Mouse (Mus musculus): ENCODE measurements at regions not wholly inside any gene's neighbourhood (a gene's known extent, or its start where the extent isn't known, plus 50 kb on each side); places are given as distances from the start of the nearest gene placed in this dataset.

DNA sequence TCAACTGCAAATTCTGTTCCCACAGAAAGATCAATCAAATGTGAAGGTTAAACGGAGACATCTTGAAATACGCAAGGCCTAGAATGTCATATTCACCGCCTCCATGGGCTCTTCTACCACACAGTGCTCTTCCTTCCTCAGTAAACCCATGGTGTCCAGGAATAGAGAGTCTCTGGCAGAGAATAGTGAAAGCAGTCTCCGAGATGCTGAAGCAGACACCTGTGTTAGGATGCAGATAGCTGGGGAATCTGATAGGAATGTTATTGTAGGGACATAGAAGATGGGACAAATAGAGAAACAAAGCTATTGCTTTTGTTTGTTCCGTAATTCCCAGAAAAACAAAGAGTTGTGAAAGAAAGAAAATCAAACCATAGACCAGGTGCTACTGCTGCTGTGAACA, 328.5 kb downstream of the Cd83 start:
- no peaks in the 10 kb centered on the region for H3K36me3 ChIP-seq (ENCODE audit: control insufficient read depth, insufficient read depth, low read length)
- no peak overlapping the region for H3K27ac ChIP-seq (ENCODE audit: low read depth, low read length)
- H3K4me1 ChIP-seq (ENCODE audit: control insufficient read depth, insufficient read depth, low read depth, low read length), result 0 out of 2 replicates have a peak, but pooled peaks cover 2% of the 10 kb centered on the region
- no peak overlapping the region for H3K4me3 ChIP-seq (ENCODE audit: low read length)
- 88% methylated on average over 5 of the region's 5 CpGs for WGBS
- ATAC-seq, result no peak
- H3K27me3 ChIP-seq (replicated peaks; ENCODE audit: control insufficient read depth, insufficient read depth, low read length), result no peaks in the 10 kb centered on the region
- no peak overlapping the region for H3K9ac ChIP-seq (ENCODE audit: low read depth, low read length)
- H3K9me3 ChIP-seq (ENCODE audit: control insufficient read depth, low read length), result no peaks in the 10 kb centered on the region
- no peak overlapping the region for H3K4me2 ChIP-seq (ENCODE audit: low read length)

DNA sequence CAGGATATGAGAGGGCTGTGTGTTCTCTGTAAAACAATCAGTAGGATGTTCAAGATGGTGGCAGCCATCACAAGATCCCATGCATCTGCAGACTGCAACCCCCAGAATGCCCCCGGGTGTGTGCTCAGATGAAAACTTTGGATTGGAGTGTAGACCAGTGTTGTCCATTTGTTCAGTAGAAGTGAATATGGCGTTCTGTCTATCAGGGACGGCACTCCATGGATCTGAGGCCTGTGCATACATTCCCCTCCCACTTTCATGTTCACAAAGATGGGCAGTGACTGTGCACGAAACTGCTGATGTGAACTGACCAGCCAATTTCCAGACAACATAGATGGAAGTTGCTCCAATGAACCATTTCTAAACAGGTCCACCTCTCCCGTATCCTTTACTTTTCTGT, 330.3 kb downstream of the Cd83 start:
- Histone ChIP-seq H3K9ac (ENCODE audit: low read depth, low read length) (no peak overlapping the region), H3K4me2 (ENCODE audit: low read length) (no peak overlapping the region), H3K36me3 (ENCODE audit: control insufficient read depth, insufficient read depth, low read length) (no peaks in the 10 kb centered on the region), H3K27ac (ENCODE audit: low read depth, low read length) (no peak overlapping the region), H3K4me1 (ENCODE audit: control insufficient read depth, insufficient read depth, low read depth, low read length) (no peaks in the 10 kb centered on the region), H3K9me3 (ENCODE audit: control insufficient read depth, low read length) (no peaks in the 10 kb centered on the region), H3K27me3 (replicated peaks; ENCODE audit: control insufficient read depth, insufficient read depth, low read length) (no peaks in the 10 kb centered on the region), H3K4me3 (ENCODE audit: low read length) (no peak overlapping the region)
- WGBS, result 86% methylated on average over 5 of the region's 5 CpGs
- no peak for ATAC-seq

DNA sequence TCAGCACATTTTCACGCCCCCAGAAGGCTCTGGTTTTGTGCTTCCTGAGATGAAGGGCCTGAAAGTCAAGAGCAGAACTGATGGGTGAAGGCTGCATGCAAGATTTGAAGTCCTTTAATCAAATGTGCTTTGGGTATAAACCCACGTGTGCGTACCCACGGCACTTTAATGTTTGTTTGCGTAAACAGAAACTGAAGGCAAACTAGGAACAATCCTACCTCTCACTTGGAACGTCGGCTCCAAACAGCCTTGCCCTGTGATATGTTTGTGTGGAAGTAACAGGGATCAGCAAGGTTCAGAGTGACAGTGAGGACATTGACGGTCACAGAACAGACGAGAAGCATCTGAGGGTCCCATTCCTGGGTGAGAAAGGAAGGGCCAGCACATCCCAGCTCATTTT, 333.3 kb downstream of the Cd83 start:
- Histone ChIP-seq H3K27me3 (replicated peaks; ENCODE audit: control insufficient read depth, insufficient read depth, low read length) (no peaks in the 10 kb centered on the region), H3K27ac (ENCODE audit: low read depth, low read length) (no peak overlapping the region), H3K4me3 (ENCODE audit: low read length) (no peak overlapping the region), H3K4me1 (ENCODE audit: control insufficient read depth, insufficient read depth, low read depth, low read length) (no peaks in the 10 kb centered on the region), H3K36me3 (ENCODE audit: control insufficient read depth, insufficient read depth, low read length) (no peaks in the 10 kb centered on the region), H3K9me3 (ENCODE audit: control insufficient read depth, low read length) (no peaks in the 10 kb centered on the region), H3K9ac (ENCODE audit: low read depth, low read length) (no peak overlapping the region), H3K4me2 (ENCODE audit: low read length) (no peak overlapping the region)
- WGBS, result 84% methylated on average over 9 of the region's 9 CpGs
- ATAC-seq, result no peak

DNA sequence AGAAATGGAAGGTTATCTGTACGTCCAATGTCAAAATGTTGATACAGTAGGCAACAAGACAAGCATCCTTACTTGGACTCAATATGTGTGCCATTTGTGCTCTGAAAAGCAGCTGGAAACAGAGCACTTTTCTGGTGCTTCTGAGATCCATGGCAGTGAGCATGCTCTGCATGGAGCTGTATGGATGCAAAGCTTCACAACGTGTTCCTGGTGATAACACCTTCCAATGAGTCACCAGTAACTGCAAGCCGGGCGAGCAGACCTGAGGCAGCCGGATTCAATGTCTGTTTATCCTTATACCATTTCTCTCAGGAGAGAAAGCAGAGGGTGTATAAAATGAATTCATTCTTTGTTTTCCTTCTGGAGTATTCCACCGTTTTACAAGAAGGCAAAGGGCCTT, 334.3 kb downstream of the Cd83 start:
- 89% methylated on average over 6 of the region's 6 CpGs for WGBS
- Histone ChIP-seq H3K9me3 (ENCODE audit: control insufficient read depth, low read length) (no peaks in the 10 kb centered on the region), H3K36me3 (ENCODE audit: control insufficient read depth, insufficient read depth, low read length) (no peaks in the 10 kb centered on the region), H3K4me1 (ENCODE audit: control insufficient read depth, insufficient read depth, low read depth, low read length) (no peaks in the 10 kb centered on the region), H3K27me3 (replicated peaks; ENCODE audit: control insufficient read depth, insufficient read depth, low read length) (no peaks in the 10 kb centered on the region), H3K9ac (ENCODE audit: low read depth, low read length) (no peak overlapping the region), H3K4me2 (ENCODE audit: low read length) (no peak overlapping the region), H3K4me3 (ENCODE audit: low read length) (no peak overlapping the region), H3K27ac (ENCODE audit: low read depth, low read length) (no peak overlapping the region)
- ATAC-seq, result no peak

DNA sequence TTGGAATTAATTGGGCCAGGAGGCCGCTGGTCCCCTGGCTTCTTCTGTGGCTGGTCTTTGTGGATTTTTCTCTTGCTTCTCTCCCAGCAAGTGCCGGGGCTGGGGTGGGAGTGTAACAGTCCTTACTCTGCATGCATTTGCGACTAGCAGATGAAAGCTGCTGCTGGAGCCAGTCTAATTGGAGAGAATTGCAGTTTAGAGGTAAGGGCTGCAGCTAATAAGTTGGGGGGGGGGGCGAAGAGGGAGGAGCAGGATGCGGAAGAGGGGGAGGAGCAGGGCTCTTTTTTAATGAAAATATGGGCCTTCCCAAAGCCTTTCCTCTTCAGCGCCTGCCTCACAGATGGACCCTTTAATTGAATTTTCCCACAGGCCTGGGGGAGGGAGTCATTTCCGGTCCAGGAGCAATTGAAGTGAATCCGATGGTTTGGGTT, 336.7 kb downstream of the Cd83 start:
- H3K36me3 ChIP-seq (ENCODE audit: control insufficient read depth, insufficient read depth, low read length), result no peaks in the 10 kb centered on the region
- H3K4me2 ChIP-seq (ENCODE audit: low read length), result no peak overlapping the region
- no peak overlapping the region for H3K27ac ChIP-seq (ENCODE audit: low read depth, low read length)
- H3K4me1 ChIP-seq (ENCODE audit: control insufficient read depth, insufficient read depth, low read depth, low read length), result 0 out of 2 replicates have a peak, but pooled peaks cover under 1% of the 10 kb centered on the region
- ATAC-seq, result peak; percentile 63; the same call in 1 of the 2 replicates
- no peaks in the 10 kb centered on the region for H3K9me3 ChIP-seq (ENCODE audit: control insufficient read depth, low read length)
- no peak overlapping the region for H3K4me3 ChIP-seq (ENCODE audit: low read length)
- WGBS, result 22% methylated on average over 6 of the region's 8 CpGs
- no peaks in the 10 kb centered on the region for H3K27me3 ChIP-seq (replicated peaks; ENCODE audit: control insufficient read depth, insufficient read depth, low read length)
- H3K9ac ChIP-seq (ENCODE audit: low read depth, low read length), result no peak overlapping the region; the same call in 1 of the 2 replicates

- no peak overlapping the region for H3K27ac ChIP-seq (ENCODE audit: low read depth, low read length)
- ATAC-seq, result no peak
These were observed 337.4 kb downstream of the Cd83 start for GRCm38 (mm10) chr13:44121932-44122331.

GRCm38 (mm10) chr13:44126198-44126597, 341.6 kb downstream of the Cd83 start:
- no peak for ATAC-seq
- H3K36me3 ChIP-seq (ENCODE audit: control insufficient read depth, insufficient read depth, low read length), result no peaks in the 10 kb centered on the region
- 37% methylated on average over 10 of the region's 10 CpGs for WGBS
- no peaks in the 10 kb centered on the region for H3K27me3 ChIP-seq (replicated peaks; ENCODE audit: control insufficient read depth, insufficient read depth, low read length)
- no peak overlapping the region for H3K27ac ChIP-seq (ENCODE audit: low read depth, low read length)
- H3K9me3 ChIP-seq (ENCODE audit: control insufficient read depth, low read length), result no peaks in the 10 kb centered on the region
- H3K9ac ChIP-seq (ENCODE audit: low read depth, low read length), result no peak overlapping the region
- H3K4me2 ChIP-seq (ENCODE audit: low read length), result no peak overlapping the region
- H3K4me1 ChIP-seq (ENCODE audit: control insufficient read depth, insufficient read depth, low read depth, low read length), result 0 out of 2 replicates have a peak, but pooled peaks cover 3% of the 10 kb centered on the region
- no peak overlapping the region for H3K4me3 ChIP-seq (ENCODE audit: low read length)

More at GRCm38 (mm10) chr13:44121932-44122331, 337.4 kb downstream of the Cd83 start:
- H3K4me2 ChIP-seq (ENCODE audit: low read length), result no peak overlapping the region
- H3K4me3 ChIP-seq (ENCODE audit: low read length), result no peak overlapping the region
- no peak overlapping the region for H3K9ac ChIP-seq (ENCODE audit: low read depth, low read length)
- 0 out of 2 replicates have a peak, but pooled peaks cover 3% of the 10 kb centered on the region for H3K4me1 ChIP-seq (ENCODE audit: control insufficient read depth, insufficient read depth, low read depth, low read length)
- H3K9me3 ChIP-seq (ENCODE audit: control insufficient read depth, low read length), result no peaks in the 10 kb centered on the region
- no peaks in the 10 kb centered on the region for H3K27me3 ChIP-seq (replicated peaks; ENCODE audit: control insufficient read depth, insufficient read depth, low read length)
- H3K36me3 ChIP-seq (ENCODE audit: control insufficient read depth, insufficient read depth, low read length), result no peaks in the 10 kb centered on the region
- 68% methylated on average over 7 of the region's 7 CpGs for WGBS

DNA sequence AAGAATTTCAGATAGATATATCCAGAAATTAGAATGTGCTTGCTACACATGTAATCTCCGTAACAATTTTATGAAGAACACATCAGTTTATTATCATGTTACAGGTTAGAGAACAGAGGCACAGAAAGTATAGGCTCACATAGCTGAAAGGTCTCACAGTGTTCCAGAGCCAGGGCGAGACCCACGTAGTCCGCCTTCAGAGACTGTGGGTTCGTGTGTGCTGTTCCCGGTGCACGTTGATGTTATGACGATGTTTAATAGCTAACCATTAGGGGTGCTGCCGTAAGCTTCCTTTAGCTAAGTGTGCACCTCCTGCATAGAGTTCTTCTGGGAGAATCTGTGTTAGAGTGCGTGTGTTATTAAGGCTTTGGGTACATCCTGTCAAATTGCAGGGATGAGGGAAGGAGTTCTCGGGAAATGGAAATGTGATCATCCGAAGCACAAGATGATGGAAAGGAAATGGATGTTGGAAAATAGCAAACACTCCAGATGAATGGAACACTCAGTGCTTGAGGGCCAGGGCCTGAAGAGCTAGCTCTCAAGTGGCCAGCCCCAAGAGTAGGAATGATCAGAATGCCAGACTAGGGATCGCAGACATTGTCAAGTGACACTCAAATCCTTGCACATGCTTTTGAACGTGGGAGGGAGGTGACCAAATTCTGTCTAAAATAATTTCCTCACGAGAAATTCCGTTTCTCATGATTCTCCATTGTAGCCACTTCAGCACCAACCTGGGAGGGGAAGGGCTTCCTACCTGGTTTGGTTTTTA, 344.1 kb downstream of the Cd83 start:
- H3K27me3 ChIP-seq (replicated peaks; ENCODE audit: control insufficient read depth, insufficient read depth, low read length), result no peaks in the 10 kb centered on the region
- H3K4me2 ChIP-seq (ENCODE audit: low read length), result no peak overlapping the region
- no peaks in the 10 kb centered on the region for H3K36me3 ChIP-seq (ENCODE audit: control insufficient read depth, insufficient read depth, low read length)
- H3K4me1 ChIP-seq (ENCODE audit: control insufficient read depth, insufficient read depth, low read depth, low read length), result 0 out of 2 replicates have a peak, but pooled peaks cover 3% of the 10 kb centered on the region
- ATAC-seq, result no peak
- 93% methylated on average over 16 of the region's 16 CpGs for WGBS
- no peak overlapping the region for H3K27ac ChIP-seq (ENCODE audit: low read depth, low read length)
- no peaks in the 10 kb centered on the region for H3K9me3 ChIP-seq (ENCODE audit: control insufficient read depth, low read length)
- H3K4me3 ChIP-seq (ENCODE audit: low read length), result no peak overlapping the region
- H3K9ac ChIP-seq (ENCODE audit: low read depth, low read length), result no peak overlapping the region

DNA sequence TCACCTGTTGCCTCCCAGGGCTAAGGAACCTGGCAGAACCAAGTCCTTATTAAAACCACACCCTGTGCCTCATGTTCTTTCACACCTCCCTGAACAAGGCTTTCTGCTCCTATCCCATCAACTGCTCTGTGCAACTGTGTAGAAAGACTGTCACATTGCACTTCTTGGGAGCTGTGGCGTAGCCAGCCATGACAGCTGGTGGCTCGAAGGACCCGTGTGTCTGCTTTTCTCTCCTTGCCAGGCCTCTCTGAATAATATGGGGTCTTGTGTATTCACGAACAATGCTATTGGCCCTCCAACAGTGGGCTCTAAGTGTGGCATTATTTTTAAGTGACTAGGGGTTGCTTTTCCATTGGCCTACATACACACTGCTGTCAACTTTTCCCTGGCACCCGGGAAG, 347.3 kb downstream of the Cd83 start:
- no peak overlapping the region for H3K9ac ChIP-seq (ENCODE audit: low read depth, low read length)
- no peaks in the 10 kb centered on the region for H3K4me1 ChIP-seq (ENCODE audit: control insufficient read depth, insufficient read depth, low read depth, low read length)
- H3K36me3 ChIP-seq (ENCODE audit: control insufficient read depth, insufficient read depth, low read length), result no peaks in the 10 kb centered on the region
- H3K27ac ChIP-seq (ENCODE audit: low read depth, low read length), result no peak overlapping the region
- H3K9me3 ChIP-seq (ENCODE audit: control insufficient read depth, low read length), result no peaks in the 10 kb centered on the region
- no peaks in the 10 kb centered on the region for H3K27me3 ChIP-seq (replicated peaks; ENCODE audit: control insufficient read depth, insufficient read depth, low read length)
- no peak overlapping the region for H3K4me3 ChIP-seq (ENCODE audit: low read length)
- no peak overlapping the region for H3K4me2 ChIP-seq (ENCODE audit: low read length)
- WGBS, result 59% methylated on average over 5 of the region's 5 CpGs
- no peak for ATAC-seq
